Mouse (Mus musculus): ENCODE results near the gene Apex2.
"Not testable (repeated sequence)": the region's sequence is repeated elsewhere in the genome, so short reads cannot be mapped to it uniquely, and the experiment has no call there.

The Apex2 gene

GRCm38 (mm10) chrX:150487811-150488210 lies 101.9 kb downstream of the Apex2 start:
- DNase-seq (ENCODE audit: inconsistent ontology term): not testable (repeated sequence)

GRCm38 (mm10) chrX:150486314-150487030 lies 103.2 kb downstream of the Apex2 start:
- DNase-seq (ENCODE audit: inconsistent ontology term): not testable (repeated sequence)

GRCm38 (mm10) chrX:150477854-150478780 lies 111.6 kb downstream of the Apex2 start:
- DNase-seq (ENCODE audit: inconsistent ontology term): peak; percentile 87

GRCm38 (mm10) chrX:150471416-150471815 lies 118.3 kb downstream of the Apex2 start:
- DNase-seq (ENCODE audit: inconsistent ontology term): no peak
